Mouse (Mus musculus) inflammation-experienced regulatory T-cells (primary cell): ENCODE data around the gene Snu13. TPM values are rescaled to one million over a fixed set of nuclear protein-coding genes. Genes with fewer than 3 reads are reported as not detected.

ENCODE experiments used
- polyA plus RNA-seq, 2 experiments: library from polyadenylated mRNA; unstranded; fragments of 100-300 nt; shearing (Covaris generic); gene quantifications; one replicate each; pipeline ENCODE4 v1.2.1; 2017

The Snu13 gene
- 100 to 1,000 TPM; 136 to 218 TPM for polyA plus RNA-seq

GRCm38 (mm10) chr15:82047080-82047883 lies at the start of gene Snu13:
TSS of gene Snu13 (minus strand) at chr15:82047598.

GRCm38 (mm10) chr15:82069898-82070297 lies 22.5 kb upstream of the Snu13 start, which contains the start of gene Mei1:
TSS of gene Mei1 (plus strand) at chr15:82069996.

GRCm38 (mm10) chr15:82058719-82059201 lies 11.4 kb upstream of the Snu13 start, which contains the start of gene 4930407I10Rik:
TSS of gene 4930407I10Rik (plus strand) at chr15:82059151.

GRCm38 (mm10) chr15:82033762-82034161 lies 13.6 kb downstream of the Snu13 start, which contains the start of gene Desi1:
TSS of gene Desi1 (minus strand) at chr15:82033862.

Other genes with a start within 250 kb of the Snu13 start
- gene Tef, start 245.2 kb downstream of the Snu13 start, polyA plus RNA-seq, result 10 to 100 TPM; 30.5 to 32.8 TPM
- gene Tob2, start 188.8 kb downstream of the Snu13 start, polyA plus RNA-seq, result 10 to 100 TPM; 75.8 to 78.2 TPM
- gene Phf5a, start 175.7 kb downstream of the Snu13 start, polyA plus RNA-seq, result 10 to 100 TPM; 83.1 to 92.8 TPM
- gene Aco2, start 175.3 kb downstream of the Snu13 start, polyA plus RNA-seq, result 100 to 1,000 TPM; 122 to 127 TPM
- 10 to 100 TPM; 53.2 to 55.8 TPM for gene Polr3h, start 121.4 kb downstream of the Snu13 start, polyA plus RNA-seq
- under 1 TPM in 1 of 2 experiments, not detected in 1; 0.27 TPM for gene Csdc2, start 110.8 kb downstream of the Snu13 start, polyA plus RNA-seq
- 10 to 100 TPM; 13.0 to 16.0 TPM for gene Pmm1, start 86.7 kb downstream of the Snu13 start, polyA plus RNA-seq
- not detected for gene 1700029P11Rik, start 67.1 kb downstream of the Snu13 start, polyA plus RNA-seq
- 10 to 100 TPM; 62.0 to 77.7 TPM for gene Xrcc6, start 59.8 kb downstream of the Snu13 start, polyA plus RNA-seq
- gene Desi1, start 13.7 kb downstream of the Snu13 start, polyA plus RNA-seq, result 10 to 100 TPM; 37.2 to 48.3 TPM
- gene 4930407I10Rik, start 11.6 kb upstream of the Snu13 start, polyA plus RNA-seq, result under 1 TPM in 1 of 2 experiments, not detected in 1; 0.70 TPM
- gene Mei1, start 22.4 kb upstream of the Snu13 start, polyA plus RNA-seq, result 1 to 10 TPM in 1 of 2 experiments, under 1 TPM in 1; 0.14 to 1.4 TPM
- 10 to 100 TPM; 26.9 to 37.1 TPM for gene Ccdc134, start 80.3 kb upstream of the Snu13 start, polyA plus RNA-seq
- gene Srebf2, start 99.6 kb upstream of the Snu13 start, polyA plus RNA-seq, result 100 to 1,000 TPM; 108 to 135 TPM
- gene Shisa8, start 165.2 kb upstream of the Snu13 start, polyA plus RNA-seq, result 1 to 10 TPM in 1 of 2 experiments, under 1 TPM in 1; 0.13 to 1.5 TPM
- gene Tnfrsf13c, start 176.8 kb upstream of the Snu13 start, polyA plus RNA-seq, result 1 to 10 TPM; 4.3 to 7.4 TPM
- 1 to 10 TPM; 2.5 to 6.1 TPM for gene Cenpm, start 197.2 kb upstream of the Snu13 start, polyA plus RNA-seq
- gene 1500009C09Rik, start 204.8 kb upstream of the Snu13 start, polyA plus RNA-seq, result 1 to 10 TPM in 1 of 2 experiments, not detected in 1; 1.0 TPM
- gene Sept3, start 227.3 kb upstream of the Snu13 start, polyA plus RNA-seq, result 1 to 10 TPM in 1 of 2 experiments, under 1 TPM in 1; 0.45 to 2.1 TPM